ENCODE assay signal across 16 mouse cellular contexts in the genomic region with DNA sequence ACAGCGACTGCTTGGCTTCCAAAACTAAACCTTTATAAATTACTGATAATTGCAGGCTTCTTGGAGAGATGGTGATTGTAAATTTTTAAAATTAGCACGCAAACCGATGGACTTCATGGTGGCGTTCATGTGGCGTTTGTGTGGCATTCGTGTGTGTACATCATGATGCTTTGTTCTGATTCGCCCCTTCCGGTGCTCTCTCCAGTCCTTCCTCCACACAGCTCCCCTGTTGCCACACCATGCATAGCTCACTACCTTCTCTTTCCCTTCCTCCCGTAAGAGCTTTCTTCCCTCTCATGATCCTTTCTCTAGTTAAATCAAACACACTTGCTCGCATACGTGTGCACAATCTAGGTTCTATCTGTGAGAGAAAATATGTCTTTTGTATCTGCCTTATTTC.
"Had no signal": no experiment of that assay in that cellular context is flagged by ENCODE, and none has a peak within 500 bp of the region (broad histone marks: within the 10 kb centered on the region; RNA-seq: fewer than 3 reads in every experiment).

No protein-coding gene starts in this region.

- DNase-seq: liver, embryonic 13.5 days; liver, postnatal 0 days; lung, embryonic 14.5 days; lung, postnatal 10 days; lung, postnatal 4 days; midbrain, embryonic 14.5 days; right cerebral cortex, postnatal 14 days; thymus, adult 18-20 months; thymus, postnatal 14 days; thymus, postnatal 36 days had no signal

- H3K9ac ChIP-seq: liver, embryonic 13.5 days; liver, embryonic 15.5 days; liver, postnatal 0 days; lung, embryonic 14.5 days; midbrain, embryonic 12.5 days; neural tube, embryonic 12.5 days; stomach, embryonic 15.5 days had no signal

- H3K9me3 ChIP-seq: liver, embryonic 13.5 days; liver, embryonic 15.5 days; stomach, embryonic 15.5 days had no signal

- H3K4me3 ChIP-seq: liver, embryonic 13.5 days; liver, embryonic 15.5 days; midbrain, embryonic 10.5 days; midbrain, embryonic 12.5 days; neural tube, embryonic 12.5 days; stomach, embryonic 15.5 days had no signal

- H3K36me3 ChIP-seq: neural tube, embryonic 12.5 days; stomach, embryonic 15.5 days had no signal

- ATAC-seq: liver, postnatal 0 days; midbrain, embryonic 16.5 days had no signal

- H3K27ac ChIP-seq: liver, embryonic 13.5 days; liver, embryonic 15.5 days; midbrain, embryonic 10.5 days; midbrain, embryonic 12.5 days; neural tube, embryonic 12.5 days; stomach, embryonic 15.5 days had no signal

- H3K4me2 ChIP-seq: liver, embryonic 13.5 days; liver, embryonic 15.5 days; lung, embryonic 14.5 days; midbrain, embryonic 12.5 days; neural tube, embryonic 12.5 days; stomach, embryonic 15.5 days had no signal

- H3K27me3 ChIP-seq: liver, embryonic 13.5 days; liver, embryonic 15.5 days; midbrain, embryonic 12.5 days; neural tube, embryonic 12.5 days; stomach, embryonic 15.5 days had no signal

- H3K4me1 ChIP-seq: midbrain, embryonic 12.5 days; neural tube, embryonic 12.5 days; stomach, embryonic 15.5 days had no signal
